Comparison of ENCODE assay signal across 7 mouse cellular contexts in the genomic region with DNA sequence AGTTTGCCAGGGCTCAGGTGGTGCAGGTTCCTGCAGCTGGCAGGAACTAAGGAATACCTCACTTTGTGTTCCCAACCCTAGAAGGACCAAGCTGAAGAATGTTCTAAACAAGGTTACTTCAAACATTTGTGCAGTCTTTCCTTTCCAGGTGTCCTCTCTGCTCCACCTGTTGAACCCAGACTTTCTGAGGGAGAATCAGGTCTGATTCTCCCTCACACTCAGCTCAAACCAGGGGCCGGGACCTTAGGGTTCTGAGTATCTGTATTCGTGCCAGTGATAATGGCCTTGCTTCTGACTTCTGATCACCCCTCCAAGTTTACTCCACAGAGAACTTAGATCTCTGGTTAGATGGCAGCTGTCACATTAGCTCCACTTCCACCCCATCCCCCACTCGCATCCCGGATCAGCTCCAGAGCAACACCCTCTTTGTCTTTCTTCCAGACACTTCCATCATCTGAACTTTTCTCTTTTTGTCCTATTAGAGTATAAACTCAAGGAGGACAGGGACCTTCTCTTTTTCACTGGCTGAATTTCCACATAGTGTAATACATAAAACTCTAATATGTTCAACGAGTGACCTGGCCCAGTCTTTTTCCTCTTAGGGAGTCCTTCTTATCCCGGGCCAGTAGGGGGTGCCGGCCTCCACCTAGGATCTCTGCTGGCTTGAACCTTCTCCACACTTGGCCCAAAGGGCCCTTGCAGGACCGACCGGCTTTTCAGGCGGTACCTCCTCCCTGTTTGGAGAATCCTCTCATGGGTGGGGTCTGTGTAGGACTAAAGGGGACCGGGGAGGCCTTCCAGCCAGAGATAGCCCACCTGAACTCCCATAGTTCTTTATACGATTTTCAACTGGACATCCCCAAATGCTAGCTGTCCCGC. TPM values are rescaled to one million over a fixed set of nuclear protein-coding genes. Genes with fewer than 3 reads are reported as not detected.
DNase-seq lines count a peak whose midpoint lies in the region; ATAC-seq and TF ChIP-seq lines count a peak whose summit lies in the region.

No protein-coding gene starts in this region.

- H3K36me3 ChIP-seq in hindbrain, embryonic 16.5 days (ENCODE audit: control insufficient read depth, insufficient read depth, low read length), result no peaks in the 10 kb centered on the region
- H3K36me3 ChIP-seq in limb, embryonic 12.5 days, result no peaks in the 10 kb centered on the region
- H3K36me3 ChIP-seq in midbrain, embryonic 12.5 days, result no peaks in the 10 kb centered on the region
- no peaks in the 10 kb centered on the region for H3K36me3 ChIP-seq in spleen, adult 2 months (ENCODE audit: control insufficient read depth, insufficient read depth, low read length)

- TF ChIP-seq CTCF in spleen, adult 2 months (IDR thresholded peaks at IDR 0.05; ENCODE audit: extremely low read depth, insufficient read depth, insufficient read length, insufficient replicate concordance), result peak; percentile 54; the same call in 1 of the 2 replicates

- H3K9ac ChIP-seq in hindbrain, embryonic 16.5 days (ENCODE audit: low read depth, low read length), result peak overlapping the region; percentile 68; the same call in 1 of the 2 replicates
- peak overlapping the region; percentile 58; the same call in 1 of the 2 replicates for H3K9ac ChIP-seq in limb, embryonic 12.5 days (replicated peaks)
- H3K9ac ChIP-seq in midbrain, embryonic 12.5 days (replicated peaks), result no peak overlapping the region

- H3K27ac ChIP-seq in hindbrain, embryonic 16.5 days (ENCODE audit: low read depth, low read length), result no peak overlapping the region
- no peak overlapping the region for H3K27ac ChIP-seq in limb, embryonic 12.5 days
- H3K27ac ChIP-seq in midbrain, embryonic 12.5 days (replicated peaks), result peak overlapping the region; percentile 67; the same call in 1 of the 2 replicates
- no peak overlapping the region for H3K27ac ChIP-seq in spleen, adult 2 months (ENCODE audit: insufficient read depth, low read length)

- no peak for TF ChIP-seq POLR2A in spleen, adult 2 months (IDR thresholded peaks at IDR 0.05; ENCODE audit: low read depth, low read length)

- H3K4me2 ChIP-seq in hindbrain, embryonic 16.5 days (ENCODE audit: low read length), result peak overlapping the region; percentile 72
- H3K4me2 ChIP-seq in limb, embryonic 12.5 days, result peak overlapping the region; percentile 88
- H3K4me2 ChIP-seq in midbrain, embryonic 12.5 days (replicated peaks), result peak overlapping the region; percentile 75

- peak overlapping the region; percentile 60 for H3K4me3 ChIP-seq in hindbrain, embryonic 16.5 days (ENCODE audit: low read length)
- H3K4me3 ChIP-seq in limb, embryonic 12.5 days (replicated peaks), result peak overlapping the region; percentile 55
- peak overlapping the region; percentile 57 for H3K4me3 ChIP-seq in midbrain, embryonic 12.5 days
- peak overlapping the region; percentile 64 for H3K4me3 ChIP-seq in spleen, adult 2 months (ENCODE audit: extremely low read depth, insufficient read depth, insufficient read length)

- DNase-seq in adrenal gland, adult (ENCODE audit: inconsistent age in 2 of 2, low spot score in 1 of 2), result peak; percentile 91 to 95
- DNase-seq in cerebellum, postnatal 14 days, result peak; percentile 91 to 92
- peak; percentile 76 for DNase-seq in gastrocnemius, postnatal 10 days
- peak; percentile 40 to 67 for DNase-seq in spleen, adult 2 months (ENCODE audit: low read depth in 1 of 2, low spot score in 2 of 2)

- peak; percentile 40 for ATAC-seq in hindbrain, embryonic 16.5 days
- no peak; the same call in 1 of the 2 replicates for ATAC-seq in limb, embryonic 12.5 days (ENCODE audit: insufficient number of reproducible peaks, insufficient read depth, low FRiP score, low TSS enrichment, low read depth)
- peak; percentile 14; the same call in 1 of the 2 replicates for ATAC-seq in midbrain, embryonic 12.5 days (ENCODE audit: low FRiP score, low read depth)

- no peaks in the 10 kb centered on the region for H3K9me3 ChIP-seq in hindbrain, embryonic 16.5 days (ENCODE audit: control insufficient read depth, low read length)
- H3K9me3 ChIP-seq in limb, embryonic 12.5 days, result no peaks in the 10 kb centered on the region
- no peaks in the 10 kb centered on the region for H3K9me3 ChIP-seq in midbrain, embryonic 12.5 days

- WGBS in hindbrain, embryonic 16.5 days, result 20% methylated on average over 13 of the region's 13 CpGs
- 23% methylated on average over 13 of the region's 13 CpGs for WGBS in limb, embryonic 12.5 days
- WGBS in midbrain, embryonic 12.5 days, result 21% methylated on average over 13 of the region's 13 CpGs
- WGBS in spleen, adult 2 months, result 28% methylated on average over 13 of the region's 13 CpGs

- H3K4me1 ChIP-seq in hindbrain, embryonic 16.5 days (ENCODE audit: control insufficient read depth, insufficient read depth, low read depth, low read length), result peaks cover 39% of the 10 kb centered on the region
- H3K4me1 ChIP-seq in limb, embryonic 12.5 days (replicated peaks), result peaks cover 44% of the 10 kb centered on the region
- H3K4me1 ChIP-seq in midbrain, embryonic 12.5 days, result peaks cover 45% of the 10 kb centered on the region
- H3K4me1 ChIP-seq in spleen, adult 2 months (ENCODE audit: control insufficient read depth, insufficient read depth, insufficient read length), result peaks cover 13% of the 10 kb centered on the region

- peaks cover 11% of the 10 kb centered on the region for H3K27me3 ChIP-seq in hindbrain, embryonic 16.5 days (replicated peaks; ENCODE audit: control insufficient read depth, insufficient read depth, low read length)
- peaks cover 62% of the 10 kb centered on the region for H3K27me3 ChIP-seq in limb, embryonic 12.5 days
- H3K27me3 ChIP-seq in midbrain, embryonic 12.5 days, result peaks cover 67% of the 10 kb centered on the region
- peaks cover 13% of the 10 kb centered on the region for H3K27me3 ChIP-seq in spleen, adult 2 months (ENCODE audit: control insufficient read depth, insufficient read depth, low read length)

RNA-seq across cellular contexts. Expression of gene Rtn4rl1, which starts 1.0 kb away (rescaled TPM):
- total RNA-seq in gastrocnemius, postnatal 10 days (2021), result 1 to 10 TPM; 3.2 to 3.8 TPM
- polyA plus RNA-seq in hindbrain, embryonic 16.5 days (2015; fragmentation: Nextera tagmentation; extraction: Ambion mirVana), result 10.6 and 10.7 TPM in 2 replicates
- polyA plus RNA-seq in limb, embryonic 12.5 days (2016; fragmentation: Nextera tagmentation; extraction: Ambion mirVana), result 1.5 and 2.1 TPM in 2 replicates
- 9.3 and 10.2 TPM in 2 replicates for polyA plus RNA-seq in midbrain, embryonic 12.5 days (2016; fragmentation: Nextera tagmentation; extraction: Ambion mirVana)
- polyA plus RNA-seq in spleen, adult 2 months (2012; rRNA removed), result 11.1 and 12.7 TPM in 2 replicates

RNA-seq across cellular contexts. Expression of gene Dph1, which starts 1.5 kb away (rescaled TPM):
- 1 to 10 TPM; 8.3 to 8.4 TPM for total RNA-seq in gastrocnemius, postnatal 10 days (2021)
- 15.4 and 15.7 TPM in 2 replicates for polyA plus RNA-seq in hindbrain, embryonic 16.5 days (2015; fragmentation: Nextera tagmentation; extraction: Ambion mirVana)
- 24.0 and 25.5 TPM in 2 replicates for polyA plus RNA-seq in limb, embryonic 12.5 days (2016; fragmentation: Nextera tagmentation; extraction: Ambion mirVana)
- polyA plus RNA-seq in midbrain, embryonic 12.5 days (2016; fragmentation: Nextera tagmentation; extraction: Ambion mirVana), result 15.8 and 17.6 TPM in 2 replicates
- 29.2 and 33.3 TPM in 2 replicates for polyA plus RNA-seq in spleen, adult 2 months (2012; rRNA removed)

RNA-seq across cellular contexts. Expression of gene Ovca2, which starts 13.9 kb away (rescaled TPM):
- 1 to 10 TPM; 4.7 to 5.1 TPM for total RNA-seq in gastrocnemius, postnatal 10 days (2021)
- polyA plus RNA-seq in hindbrain, embryonic 16.5 days (2015; fragmentation: Nextera tagmentation; extraction: Ambion mirVana), result 14.4 and 14.5 TPM in 2 replicates
- polyA plus RNA-seq in limb, embryonic 12.5 days (2016; fragmentation: Nextera tagmentation; extraction: Ambion mirVana), result 29.6 and 31.0 TPM in 2 replicates
- polyA plus RNA-seq in midbrain, embryonic 12.5 days (2016; fragmentation: Nextera tagmentation; extraction: Ambion mirVana), result 23.2 and 24.9 TPM in 2 replicates
- 17.2 and 18.4 TPM in 2 replicates for polyA plus RNA-seq in spleen, adult 2 months (2012; rRNA removed)

RNA-seq across cellular contexts. Expression of gene Hic1, which starts 23.3 kb away (rescaled TPM):
- total RNA-seq in gastrocnemius, postnatal 10 days (2021), result 10 to 100 TPM; 21.1 to 27.1 TPM
- polyA plus RNA-seq in hindbrain, embryonic 16.5 days (2015; fragmentation: Nextera tagmentation; extraction: Ambion mirVana), result 1.9 and 2.2 TPM in 2 replicates
- polyA plus RNA-seq in limb, embryonic 12.5 days (2016; fragmentation: Nextera tagmentation; extraction: Ambion mirVana), result 30.3 and 35.5 TPM in 2 replicates
- 3.7 and 4.8 TPM in 2 replicates for polyA plus RNA-seq in midbrain, embryonic 12.5 days (2016; fragmentation: Nextera tagmentation; extraction: Ambion mirVana)
- 9.2 and 13.2 TPM in 2 replicates for polyA plus RNA-seq in spleen, adult 2 months (2012; rRNA removed)
